Mouse (Mus musculus) E14TG2a.4 (cell line): ENCODE measurements at regions not wholly inside any gene's neighbourhood (a gene's known extent, or its start where the extent isn't known, plus 50 kb on each side); places are given as distances from the start of the nearest gene placed in this dataset.

Experiments used
- CTCF ChIP-seq: conservative IDR thresholded peaks from 2 replicates; pipeline ENCODE4 v1.5.1; 2014; ENCODE audit warnings: low read length
- NANOG ChIP-seq: IDR thresholded peaks from 2 replicates; pipeline ENCODE4 v1.6.1; 2014; ENCODE audit warnings: borderline replicate concordance, low read length, mixed read lengths

- no peak for TF ChIP-seq CTCF
- TF ChIP-seq NANOG = no peak
Observed at GRCm38 (mm10) chr17:87202958-87203720, 62.6 kb downstream of the Mcfd2 start.
